Mouse (Mus musculus) liver, embryonic 14.5 days (tissue): Measurements from ENCODE around the gene Trpm2.

ENCODE experiments used
- CTCF ChIP-seq: IDR thresholded peaks from 2 replicates; pipeline ENCODE4 v1.5.1; 2016; ENCODE audit warnings: antibody characterized with exemption, low read depth, control low read depth
- EP300 ChIP-seq: IDR thresholded peaks from 2 replicates; pipeline ENCODE4 v1.6.1; 2016; ENCODE audit warnings: antibody characterized with exemption, low read depth

DNA sequence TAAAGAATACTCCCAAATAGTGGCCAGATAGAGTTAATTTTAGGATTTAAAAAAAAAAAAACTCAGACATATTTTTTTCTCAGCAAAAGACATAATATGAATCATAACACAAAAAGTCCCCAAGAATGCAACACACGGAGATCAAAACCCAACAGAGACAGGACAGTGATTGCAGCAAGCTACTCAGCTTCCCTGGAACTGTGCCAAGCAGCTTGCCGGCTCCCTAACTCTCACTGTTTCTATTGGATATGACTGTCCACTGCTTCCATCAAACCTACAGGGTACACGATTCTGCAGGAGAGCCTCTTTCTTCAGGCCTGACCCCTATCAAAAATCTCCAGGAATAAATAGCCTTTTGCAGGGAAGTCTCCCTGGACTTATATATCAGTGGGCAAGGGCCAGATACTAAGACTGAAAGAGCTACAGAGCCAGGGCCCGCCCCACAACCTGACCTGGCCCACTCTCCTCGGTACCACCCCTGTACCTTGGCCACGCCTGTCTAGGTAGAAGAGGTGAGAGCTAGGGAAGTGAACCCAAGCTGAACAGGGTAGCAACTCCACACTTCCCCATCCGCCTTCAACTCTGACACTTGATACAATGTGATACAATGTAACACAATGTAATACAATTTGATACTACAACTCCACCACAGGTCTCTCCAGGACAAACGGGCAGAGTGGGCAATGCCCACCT is 6.2 kb upstream of the Trpm2 start:
- no peak for TF ChIP-seq CTCF
- no peak for TF ChIP-seq EP300
